Mouse (Mus musculus) lung, postnatal 0 days (tissue): Measurements from ENCODE around the gene Pdcd2. TPM values are rescaled to one million over a fixed set of nuclear protein-coding genes. Genes with fewer than 3 reads are reported as not detected.

Experiments used
- ATAC-seq: fragments of 200-750 bp; cut with Nextera tagmentation; 2 replicates; pipeline ENCODE4 v1.8.0; 2017; ENCODE audit warnings: moderate library complexity
- DNase-seq: peaks from one replicate; pipeline ENCODE4 v3.0.0-alpha.2; 2016; ENCODE audit warnings: low spot score
- H3K27ac ChIP-seq: fragments of 300-500 bp; sonication (generic); 2 replicates; pipeline ENCODE4 v1.5.1; 2014; ENCODE audit warnings: antibody characterized with exemption, mild to moderate bottlenecking, low read length, mixed read lengths
- H3K27me3 ChIP-seq: fragments of 300-500 bp; sonication (generic); replicated peaks from 2 replicates; pipeline ENCODE4 v1.6.1; 2014; ENCODE audit warnings: low read length, mixed read lengths; ENCODE audit not compliant: insufficient read depth
- H3K36me3 ChIP-seq: fragments of 300-500 bp; sonication (generic); 2 replicates; pipeline ENCODE4 v1.6.1; 2014; ENCODE audit warnings: low read length, mixed read lengths; ENCODE audit not compliant: insufficient read depth
- H3K4me1 ChIP-seq: fragments of 300-500 bp; sonication (generic); 2 replicates; pipeline ENCODE4 v1.6.1; 2014; ENCODE audit warnings: antibody characterized with exemption, low read depth, low read length, mixed read lengths; ENCODE audit not compliant: insufficient read depth
- H3K4me2 ChIP-seq: fragments of 300-500 bp; sonication (generic); replicated peaks from 2 replicates; pipeline ENCODE4 v1.6.1; 2014; ENCODE audit warnings: low read depth, mild to moderate bottlenecking, low read length, moderate library complexity, mixed read lengths
- H3K4me3 ChIP-seq: fragments of 300-500 bp; sonication (generic); 2 replicates; pipeline ENCODE4 v1.5.1; 2014; ENCODE audit warnings: low read depth, low read length
- H3K9ac ChIP-seq: fragments of 300-500 bp; sonication (generic); replicated peaks from 2 replicates; pipeline ENCODE4 v1.6.1; 2014; ENCODE audit warnings: low read depth, mild to moderate bottlenecking
- H3K9me3 ChIP-seq: fragments of 300-500 bp; sonication (generic); 2 replicates; pipeline ENCODE4 v1.6.1; 2016; ENCODE audit warnings: low read length, mixed read lengths
- CTCF ChIP-seq: IDR thresholded peaks from 2 replicates; pipeline ENCODE4 v1.5.1; 2016; ENCODE audit warnings: antibody characterized with exemption, mild to moderate bottlenecking
- EP300 ChIP-seq: IDR thresholded peaks from 2 replicates; pipeline ENCODE4 v1.6.1; 2016; ENCODE audit warnings: antibody characterized with exemption, mild to moderate bottlenecking, control low read depth
- WGBS: fragments of 180-500 bp; shearing (Covaris S2); extraction: QIAGEN DNeasy Blood & Tissue Kit; methylation state at CpG from one replicate; pipeline ENCODE4 v1.1.7; 2014; 5-methylcytosine and 5-hydroxymethylcytosine counted together
- polyA plus RNA-seq: library from polyadenylated mRNA; unstranded; fragments of >200 nt; fragmentation: Nextera tagmentation; extraction: Ambion mirVana; gene quantifications from 2 replicates; pipeline ENCODE4 v1.2.1, GENCODE M21; 2015

Pdcd2 gene
- polyA plus RNA-seq, 1 experiment from 2014 or later: 26.5 TPM

GRCm38 (mm10) chr17:15535162-15535800, 8.2 kb upstream of the Pdcd2 start:
- WGBS: 67% methylated on average over 10 of the region's 11 CpGs
- ATAC-seq (no peak), DNase-seq (no peak)
- peaks cover 7% of the 10 kb centered on the region; the same call in 1 of the 2 replicates for H3K4me1 ChIP-seq
- H3K4me2 ChIP-seq: no peak overlapping the region
- no peak overlapping the region for H3K27ac ChIP-seq
- no peaks in the 10 kb centered on the region for H3K27me3 ChIP-seq
- no peak overlapping the region for H3K4me3 ChIP-seq
- no peaks in the 10 kb centered on the region for H3K9me3 ChIP-seq
- no peaks in the 10 kb centered on the region for H3K36me3 ChIP-seq
- no peak for TF ChIP-seq EP300
- no peak for TF ChIP-seq CTCF
- H3K9ac ChIP-seq: no peak overlapping the region

- ATAC-seq (no peak), DNase-seq (peak; percentile 54)
- Histone ChIP-seq H3K27ac (no peak overlapping the region), H3K4me1 (peaks cover 6% of the 10 kb centered on the region; the same call in 1 of the 2 replicates), H3K27me3 (no peaks in the 10 kb centered on the region), H3K4me3 (no peak overlapping the region), H3K9ac (no peak overlapping the region), H3K9me3 (no peaks in the 10 kb centered on the region), H3K4me2 (no peak overlapping the region), H3K36me3 (no peaks in the 10 kb centered on the region)
- TF ChIP-seq EP300 (no peak), CTCF (peak; percentile 64)
- 11% methylated on average over 5 of the region's 5 CpGs for WGBS
Measured at GRCm38 (mm10) chr17:15530141-15530540, 3.0 kb upstream of the Pdcd2 start.

- Histone ChIP-seq H3K4me3 (no peak overlapping the region), H3K36me3 (no peaks in the 10 kb centered on the region; the same call in 1 of the 2 replicates), H3K4me1 (peaks cover 6% of the 10 kb centered on the region; the same call in 1 of the 2 replicates), H3K9me3 (no peaks in the 10 kb centered on the region), H3K27ac (no peak overlapping the region), H3K9ac (no peak overlapping the region), H3K4me2 (no peak overlapping the region), H3K27me3 (no peaks in the 10 kb centered on the region)
- DNase-seq (no peak), ATAC-seq (no peak)
- WGBS: 78% methylated on average over 2 of the region's 2 CpGs
- TF ChIP-seq EP300: no peak
- no peak for TF ChIP-seq CTCF
Measured at GRCm38 (mm10) chr17:15528887-15529286, 1.8 kb upstream of the Pdcd2 start.

DNA sequence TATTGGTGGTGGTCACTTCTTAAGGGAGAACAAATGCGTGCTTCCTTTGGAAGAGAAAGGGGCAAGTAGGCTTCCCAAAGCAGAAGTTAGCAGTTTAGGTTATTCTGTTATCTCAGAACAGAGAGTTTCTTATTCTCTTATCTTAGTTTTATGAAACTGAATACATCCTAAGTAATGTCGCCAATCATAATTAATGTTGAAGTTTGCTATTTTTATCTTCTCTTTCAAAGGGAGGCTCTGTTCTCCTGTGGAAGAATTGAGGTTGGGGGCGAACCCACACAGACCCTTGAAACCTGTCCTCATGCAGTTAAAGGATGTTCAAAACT, 673 bp upstream of the Pdcd2 start:
- WGBS: 36% methylated on average over 3 of the region's 3 CpGs
- H3K27ac ChIP-seq: peak overlapping the region; percentile 22; the same call in 1 of the 2 replicates
- peaks cover 6% of the 10 kb centered on the region; the same call in 1 of the 2 replicates for H3K4me1 ChIP-seq
- DNase-seq: no peak
- H3K4me2 ChIP-seq: peak overlapping the region; percentile 94
- H3K9ac ChIP-seq: no peak overlapping the region
- TF ChIP-seq CTCF: no peak
- no peak for TF ChIP-seq EP300
- no peaks in the 10 kb centered on the region for H3K9me3 ChIP-seq
- no peak for ATAC-seq
- H3K4me3 ChIP-seq: peak overlapping the region; percentile 56
- H3K36me3 ChIP-seq: no peaks in the 10 kb centered on the region; the same call in 1 of the 2 replicates
- H3K27me3 ChIP-seq: no peaks in the 10 kb centered on the region

- H3K27ac ChIP-seq: no peak overlapping the region
- peak overlapping the region; percentile 56 for H3K4me3 ChIP-seq
- peaks cover 6% of the 10 kb centered on the region; the same call in 1 of the 2 replicates for H3K36me3 ChIP-seq
- ATAC-seq: no peak
- no peak for DNase-seq
- H3K4me1 ChIP-seq: peaks cover 6% of the 10 kb centered on the region; the same call in 1 of the 2 replicates
- WGBS: 9% methylated on average over 10 of the region's 10 CpGs
- peak overlapping the region; percentile 55; the same call in 1 of the 2 replicates for H3K9ac ChIP-seq
- TF ChIP-seq CTCF (no peak), EP300 (no peak)
- no peaks in the 10 kb centered on the region for H3K27me3 ChIP-seq
- H3K9me3 ChIP-seq: no peaks in the 10 kb centered on the region
- peak overlapping the region; percentile 94 for H3K4me2 ChIP-seq
Measured at GRCm38 (mm10) chr17:15526304-15526703, 797 bp downstream of the Pdcd2 start.

GRCm38 (mm10) chr17:15518766-15519165, 8.3 kb downstream of the Pdcd2 start:
- Histone ChIP-seq H3K4me1 (no peaks in the 10 kb centered on the region), H3K27ac (no peak overlapping the region), H3K36me3 (peaks cover 54% of the 10 kb centered on the region), H3K4me2 (no peak overlapping the region), H3K9me3 (no peaks in the 10 kb centered on the region), H3K27me3 (no peaks in the 10 kb centered on the region), H3K9ac (no peak overlapping the region), H3K4me3 (no peak overlapping the region)
- no peak for ATAC-seq
- TF ChIP-seq EP300: no peak
- TF ChIP-seq CTCF: no peak
- WGBS: 94% methylated on average over 1 of the region's 1 CpGs
- DNase-seq: no peak
